Mouse (Mus musculus) retina, postnatal 7 days (tissue): ENCODE measurements around the gene Gstp2.
"Not testable (repeated sequence)": the region's sequence is repeated elsewhere in the genome, so short reads cannot be mapped to it uniquely, and the experiment has no call there.

Experiments
- DNase-seq: peaks from one replicate; pipeline ENCODE4 v3.0.0-alpha.2; 2012; ENCODE audit warnings: low read depth, low spot score

Gstp2 gene

GRCm38 (mm10) chr19:4049069-4049468 is 3.2 kb upstream of the Gstp2 start:
- not testable (repeated sequence) for DNase-seq

- peak; percentile 73 for DNase-seq
Measured at GRCm38 (mm10) chr19:4047859-4048258, 2.0 kb upstream of the Gstp2 start.

- DNase-seq: no peak
Measured at GRCm38 (mm10) chr19:4046866-4047254, 1.0 kb upstream of the Gstp2 start.

- not testable (repeated sequence) for DNase-seq
Measured at GRCm38 (mm10) chr19:4044109-4044508, 1.7 kb downstream of the Gstp2 start.

GRCm38 (mm10) chr19:4042124-4042523 is 3.7 kb downstream of the Gstp2 start:
- no peak for DNase-seq

- DNase-seq: not testable (repeated sequence)
Measured at GRCm38 (mm10) chr19:4041500-4041899, 4.3 kb downstream of the Gstp2 start.

GRCm38 (mm10) chr19:4040941-4041340 is 4.9 kb downstream of the Gstp2 start:
- not testable (repeated sequence) for DNase-seq

- peak; percentile 65 for DNase-seq
Measured at GRCm38 (mm10) chr19:4037788-4038232, 8.0 kb downstream of the Gstp2 start, which contains the start of gene Gstp1. TSS of gene Gstp1 (minus strand) at chr19:4037985.

GRCm38 (mm10) chr19:4037154-4037787 is 8.6 kb downstream of the Gstp2 start:
- DNase-seq: not testable (repeated sequence)

GRCm38 (mm10) chr19:4036327-4037045 is 9.3 kb downstream of the Gstp2 start:
- DNase-seq: no peak

- DNase-seq: no peak
Measured at GRCm38 (mm10) chr19:4033742-4034141, 12.1 kb downstream of the Gstp2 start.

- DNase-seq: no peak
Measured at GRCm38 (mm10) chr19:4033298-4033697, 12.5 kb downstream of the Gstp2 start.

GRCm38 (mm10) chr19:4032668-4033067 is 13.2 kb downstream of the Gstp2 start:
- no peak for DNase-seq

GRCm38 (mm10) chr19:4027576-4027975 is 18.2 kb downstream of the Gstp2 start:
- no peak for DNase-seq

GRCm38 (mm10) chr19:4023185-4023584 is 22.6 kb downstream of the Gstp2 start:
- no peak for DNase-seq

GRCm38 (mm10) chr19:4018743-4019583 is 26.9 kb downstream of the Gstp2 start:
- DNase-seq: peak; percentile 79

- no peak for DNase-seq
Measured at GRCm38 (mm10) chr19:4017921-4018587, 27.8 kb downstream of the Gstp2 start.

GRCm38 (mm10) chr19:4015635-4016034 is 30.2 kb downstream of the Gstp2 start:
- no peak for DNase-seq

GRCm38 (mm10) chr19:4014802-4015201 is 31.0 kb downstream of the Gstp2 start:
- peak; percentile 88 for DNase-seq

GRCm38 (mm10) chr19:4013066-4013465 is 32.8 kb downstream of the Gstp2 start:
- DNase-seq: no peak

- peak; percentile 97 for DNase-seq
Measured at GRCm38 (mm10) chr19:4012432-4013022, 33.3 kb downstream of the Gstp2 start, which contains the start of gene Ndufv1. TSS of gene Ndufv1 (minus strand) at chr19:4012806.
